Mouse (Mus musculus) olfactory bulb, adult 2 months (tissue): Measurements from ENCODE around the gene Slit3.

Experiments
- CTCF ChIP-seq: fragments of 200-500 bp; IDR thresholded peaks from 2 replicates; pipeline ENCODE4 v1.5.1; 2012; ENCODE audit warnings: low read depth, mild to moderate bottlenecking, low read length, moderate library complexity; ENCODE audit not compliant: insufficient read depth
- POLR2A ChIP-seq: fragments of 200-500 bp; IDR thresholded peaks from 2 replicates; pipeline ENCODE4 v1.6.1; 2012; ENCODE audit warnings: mild to moderate bottlenecking, low read depth, low read length, moderate library complexity; ENCODE audit not compliant: insufficient read depth

DNA sequence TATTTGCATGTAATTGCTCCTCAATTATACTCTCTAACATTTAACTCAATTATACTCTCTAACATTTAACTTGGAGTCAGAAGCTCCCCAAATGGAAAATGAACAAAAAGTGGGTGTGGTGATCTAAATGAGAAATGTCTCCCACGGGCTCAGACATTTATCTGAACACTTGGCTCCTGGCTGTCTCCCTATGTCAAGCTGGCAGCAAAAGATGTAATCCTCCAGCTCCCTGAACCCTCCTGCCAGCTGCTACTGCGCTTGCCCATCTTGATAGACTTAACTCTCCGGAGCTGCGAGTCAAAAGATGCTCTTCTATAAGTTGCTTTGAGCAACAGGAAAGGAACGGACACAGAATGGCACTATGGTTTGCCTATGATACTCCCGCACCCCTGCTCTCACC lies 623.5 kb downstream of the Slit3 start:
- TF ChIP-seq POLR2A (no peak), CTCF (no peak)
